Mouse (Mus musculus) layer of hippocampus, adult 9-11 months (tissue): Measurements from ENCODE around the gene Cyfip1.
A peak's percentile ranks its signal among the peaks of the same experiment; 100 is the strongest.

ENCODE experiments used
- DNase-seq: peaks from one replicate; pipeline ENCODE4 v3.0.0; 2022

Cyfip1 gene

DNA sequence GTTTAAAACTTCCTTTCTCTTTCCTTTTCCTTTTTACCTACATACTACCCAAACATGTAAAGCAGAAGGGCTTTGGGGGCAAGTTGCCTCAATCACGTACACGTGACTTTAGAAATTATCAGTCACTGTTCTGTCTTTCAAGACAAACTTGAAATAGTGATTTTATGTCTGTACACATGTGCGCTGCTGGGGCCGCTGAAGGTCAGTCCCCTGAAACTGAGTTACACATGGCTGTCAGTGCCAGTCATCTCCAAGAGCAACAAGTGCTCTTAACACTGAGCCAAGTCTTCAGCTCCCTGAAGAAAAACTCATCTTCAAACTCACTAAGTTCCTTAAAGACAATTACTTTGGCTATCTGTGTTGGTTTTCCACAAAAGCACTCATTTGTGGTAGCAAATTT is 116.4 kb downstream of the Cyfip1 start:
- no peak for DNase-seq

DNA sequence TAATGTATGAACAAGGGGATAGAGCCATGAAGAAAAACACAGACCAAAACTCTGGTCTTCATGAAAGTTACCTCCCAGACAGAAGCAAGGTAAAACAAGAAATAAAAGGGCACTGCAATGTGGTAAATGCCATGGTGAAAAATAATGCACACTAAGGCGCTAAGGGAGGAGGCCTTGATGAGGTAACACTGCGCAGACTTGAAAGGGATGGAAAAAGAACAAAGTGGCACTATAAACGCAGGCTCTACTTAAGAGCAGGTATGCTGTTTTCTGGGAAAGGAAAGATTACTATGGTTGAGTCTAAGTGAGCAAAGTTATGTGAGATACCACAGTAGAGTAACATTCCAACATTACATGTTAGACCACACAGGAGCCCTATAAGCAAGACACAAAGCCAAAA is 118.3 kb downstream of the Cyfip1 start:
- DNase-seq, result no peak

DNA sequence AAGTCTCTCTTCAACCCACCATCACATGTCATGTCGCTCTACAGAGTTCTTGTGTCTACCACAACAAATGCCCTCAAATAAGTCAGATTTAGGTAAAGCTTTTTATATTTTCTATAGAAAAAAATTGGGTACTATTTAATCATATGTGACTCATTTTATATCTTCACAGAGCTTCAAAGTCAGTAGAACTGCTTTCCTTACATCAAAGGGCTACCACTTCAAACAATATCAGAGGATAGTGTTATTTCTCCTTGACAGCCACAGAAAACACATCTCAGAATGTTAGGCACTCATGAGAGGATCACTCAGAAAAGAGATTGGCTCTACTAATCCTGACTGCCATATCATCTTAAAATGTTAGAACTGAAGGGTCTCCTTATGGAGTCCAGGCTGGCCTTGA is 119.0 kb downstream of the Cyfip1 start:
- no peak for DNase-seq

DNA sequence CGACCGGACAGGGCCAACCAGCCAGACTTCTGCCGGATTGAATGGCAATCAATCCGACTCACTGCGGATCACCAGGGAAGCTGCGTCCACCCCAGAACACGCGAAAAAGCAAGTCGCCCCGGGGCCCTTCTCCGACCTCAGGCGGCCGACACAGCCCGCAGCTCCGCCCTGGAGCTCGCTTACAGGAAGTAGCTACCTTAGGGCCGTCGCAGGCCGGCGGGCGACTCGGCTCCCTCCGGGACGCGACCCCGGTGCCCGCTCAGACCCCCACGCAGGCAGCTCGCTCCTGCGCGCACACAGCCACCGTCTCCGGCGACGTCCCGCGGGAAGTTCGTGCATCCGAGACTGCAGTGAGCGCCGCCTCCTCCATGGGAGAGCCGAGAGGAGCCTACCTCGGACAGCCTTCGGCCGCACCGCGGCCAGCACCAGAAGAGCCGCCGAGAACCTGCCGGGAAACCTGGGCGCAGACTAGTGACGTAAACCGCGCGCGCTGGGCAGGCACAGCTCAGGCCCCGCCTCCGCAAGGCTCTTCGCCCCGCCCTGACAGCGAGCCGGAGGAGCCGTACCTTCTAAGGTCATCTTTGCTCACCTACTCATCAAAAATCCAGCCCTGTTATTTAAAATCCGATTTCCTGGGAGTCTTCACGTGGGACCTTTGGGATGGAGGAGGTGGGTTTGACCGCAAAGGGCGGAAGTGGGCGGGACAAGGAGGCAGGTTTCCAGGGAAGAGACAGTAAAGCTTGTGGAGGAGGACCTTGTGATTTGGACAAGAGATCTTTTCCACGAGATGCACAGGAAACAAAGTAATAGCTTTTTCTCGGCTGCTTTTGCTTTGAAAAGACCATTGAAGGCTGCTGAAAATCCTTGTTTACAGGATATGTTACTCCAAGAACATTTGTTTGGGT is 120.7 kb downstream of the Cyfip1 start, which contains the start of gene Nipa2:
TSS of gene Nipa2 (minus strand) at position 473 of the 905 bp plus-strand sequence.
- peak; percentile 92 for DNase-seq

DNA sequence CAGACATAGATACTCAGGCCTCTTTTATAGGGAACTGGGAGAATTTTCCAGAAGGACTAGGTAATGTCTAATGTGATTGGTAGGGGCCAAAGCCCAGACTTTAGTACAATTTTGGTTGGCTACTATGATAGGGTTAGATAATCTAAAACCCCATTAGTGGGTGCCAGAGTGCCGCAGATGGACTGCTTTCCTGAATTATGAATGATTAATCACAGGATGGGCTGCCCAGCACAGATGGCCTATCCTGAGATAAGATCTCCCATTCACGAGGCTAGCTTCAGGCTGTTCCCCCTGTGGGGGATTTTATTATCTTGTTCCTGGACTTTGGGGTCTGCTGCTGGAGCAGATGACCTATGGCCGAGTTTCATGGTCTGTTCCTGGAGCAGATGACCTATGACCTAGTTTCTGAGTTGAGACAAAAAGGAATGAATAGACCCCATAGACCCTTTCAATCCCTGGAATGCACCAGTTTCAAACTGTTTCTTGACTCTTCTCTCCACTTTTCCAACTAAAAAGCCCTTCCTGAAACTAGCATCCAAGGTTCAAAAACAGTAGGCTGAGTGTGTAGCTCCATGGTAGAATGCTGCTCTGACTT is 125.4 kb downstream of the Cyfip1 start:
- DNase-seq, result no peak

DNA sequence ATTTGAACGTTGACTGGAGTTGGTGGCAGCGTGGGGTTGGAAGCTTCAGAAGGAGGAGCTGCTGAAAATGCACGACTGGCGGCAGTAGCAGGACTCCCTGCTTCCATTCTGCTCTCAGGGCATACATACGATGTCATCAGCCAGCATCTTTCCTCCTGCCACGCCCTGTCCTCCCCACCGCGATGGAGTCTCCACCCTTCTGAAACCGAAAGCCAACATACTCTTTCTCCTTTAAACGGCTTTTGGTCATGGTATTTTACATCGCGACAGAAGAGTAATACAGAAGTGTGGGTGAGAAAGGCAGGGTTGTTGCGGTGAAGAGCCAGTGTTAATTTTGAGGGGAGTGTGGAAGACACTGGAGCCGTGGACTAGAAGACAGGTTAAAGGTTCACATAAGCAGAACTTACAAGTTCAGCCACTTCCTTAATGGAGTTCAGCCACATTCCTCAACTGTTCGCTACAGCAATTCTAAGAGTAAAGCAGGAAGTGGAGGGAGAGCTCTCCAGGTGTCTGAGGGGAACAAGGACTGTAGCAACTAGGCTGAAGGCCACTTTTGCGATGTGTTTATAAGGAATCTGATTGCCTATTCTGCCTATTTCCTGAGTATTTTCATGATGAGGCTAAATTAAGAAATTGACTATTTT is 126.8 kb downstream of the Cyfip1 start:
- DNase-seq, result no peak

DNA sequence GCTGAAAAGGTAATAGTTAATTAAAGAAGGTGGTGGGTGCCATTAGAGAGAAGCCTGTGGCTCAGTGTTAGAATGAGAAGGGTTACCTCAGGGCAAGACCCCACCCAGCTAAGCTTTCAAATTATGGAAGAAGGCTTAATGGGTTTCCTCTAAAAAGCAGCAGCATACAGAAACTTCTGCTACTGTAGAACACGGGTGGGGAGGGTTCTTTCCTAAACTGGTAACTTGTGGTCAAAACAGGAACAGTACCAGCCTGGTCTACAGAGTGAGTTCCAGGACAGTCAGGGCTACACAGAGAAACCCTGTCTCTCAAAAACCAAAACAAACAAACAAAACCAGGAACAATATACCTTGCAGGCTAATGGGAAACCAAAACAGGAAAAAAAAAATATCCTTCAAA is 127.9 kb downstream of the Cyfip1 start:
- no peak for DNase-seq

DNA sequence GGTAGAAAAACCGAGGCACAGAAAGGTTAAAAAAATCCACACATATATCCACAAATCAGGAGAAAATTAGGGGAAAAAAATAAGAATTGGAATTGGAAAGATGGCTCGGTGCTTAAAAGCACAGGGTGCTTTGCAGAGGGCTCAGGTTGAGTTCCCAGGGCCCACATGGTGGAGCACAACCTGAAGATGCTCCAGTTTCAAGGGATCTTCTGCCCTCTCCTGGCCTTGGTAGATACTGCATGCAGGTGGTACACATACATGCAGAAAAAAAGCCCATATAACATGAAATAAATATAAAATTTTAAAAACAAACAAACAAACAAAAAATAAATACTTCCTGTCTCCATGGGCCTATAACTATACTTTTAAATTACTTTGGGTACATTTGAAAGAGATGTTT is 132.9 kb downstream of the Cyfip1 start:
- no peak for DNase-seq

DNA sequence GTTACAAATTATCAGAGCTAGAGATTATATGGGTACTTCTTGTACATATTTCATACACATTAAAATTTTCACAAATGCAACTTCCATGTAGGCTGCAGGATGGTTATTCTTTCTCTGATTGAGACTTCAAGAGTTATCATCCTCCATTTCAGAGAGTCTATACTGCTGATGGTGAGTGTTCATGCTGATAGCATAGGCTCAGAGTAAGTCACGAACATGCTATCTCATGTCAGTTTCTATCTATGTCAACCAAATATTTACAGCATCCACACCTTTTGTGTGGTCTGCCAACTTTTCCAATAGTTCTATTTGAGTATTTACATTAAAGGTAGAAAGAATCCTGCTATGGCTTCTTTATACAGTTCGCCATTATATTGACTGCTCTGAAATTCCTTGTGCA is 140.0 kb downstream of the Cyfip1 start:
- DNase-seq, result no peak
